Mouse (Mus musculus) olfactory bulb, adult 2 months (tissue): ENCODE results near the gene Dars. TPM values are rescaled to one million over a fixed set of nuclear protein-coding genes. Genes with fewer than 3 reads are reported as not detected.

Source experiments
- H3K27ac ChIP-seq: fragments of 200-500 bp; 2 replicates; pipeline ENCODE4 v1.5.1; 2012; ENCODE audit warnings: low read depth, low read length; ENCODE audit not compliant: insufficient read depth
- H3K4me1 ChIP-seq: fragments of 200-500 bp; 2 replicates; pipeline ENCODE4 v1.6.1; 2012; ENCODE audit warnings: low read length; ENCODE audit not compliant: control insufficient read depth, insufficient read depth
- H3K4me3 ChIP-seq: fragments of 200-500 bp; 2 replicates; pipeline ENCODE4 v1.5.1; 2012; ENCODE audit warnings: mild to moderate bottlenecking, low read depth, low read length, moderate library complexity; ENCODE audit not compliant: insufficient read depth
- CTCF ChIP-seq: fragments of 200-500 bp; IDR thresholded peaks from 2 replicates; pipeline ENCODE4 v1.5.1; 2012; ENCODE audit warnings: low read depth, mild to moderate bottlenecking, low read length, moderate library complexity; ENCODE audit not compliant: insufficient read depth
- POLR2A ChIP-seq: fragments of 200-500 bp; IDR thresholded peaks from 2 replicates; pipeline ENCODE4 v1.6.1; 2012; ENCODE audit warnings: mild to moderate bottlenecking, low read depth, low read length, moderate library complexity; ENCODE audit not compliant: insufficient read depth
- WGBS: fragments of 180-500 bp; shearing (Covaris S2); methylation state at CpG from one replicate; pipeline ENCODE4 v1.1.7; 2018; 5-methylcytosine and 5-hydroxymethylcytosine counted together
- polyA plus RNA-seq: library from polyadenylated mRNA; stranded (reverse); fragments of >200 nt; gene quantifications from 2 replicates; pipeline ENCODE4 v1.2.4, GENCODE M21; 2012; ENCODE audit warnings: low replicate concordance; ENCODE audit not compliant: missing spikeins, insufficient read depth, insufficient read length

Dars gene
- polyA plus RNA-seq, 1 experiment = not detected

- Histone ChIP-seq H3K4me3 (no peak overlapping the region), H3K27ac (no peak overlapping the region), H3K4me1 (peaks cover 5% of the 10 kb centered on the region; the same call in 1 of the 2 replicates)
- WGBS = 58% methylated on average over 2 of the region's 2 CpGs
- TF ChIP-seq CTCF = no peak
Observed at GRCm38 (mm10) chr1:128360601-128361000, 56.6 kb downstream of the Dars start.

- Histone ChIP-seq H3K27ac (no peak within 1 kb of the TSS), H3K4me3 (peak within 1 kb of the TSS; percentile 93), H3K4me1 (peaks cover 5% of the 10 kb centered on the region; the same call in 1 of the 2 replicates)
- WGBS = 3% methylated on average over 38 of the region's 38 CpGs
- TF ChIP-seq CTCF (no peak), POLR2A (no peak)
Observed at GRCm38 (mm10) chr1:128359554-128360376, 57.4 kb downstream of the Dars start, which contains the start of gene Mcm6. Mcm6 (minus strand) TSS chr1:128359664.

- WGBS = 1% methylated on average over 35 of the region's 35 CpGs
- H3K27ac ChIP-seq = no peak overlapping the region
- peak overlapping the region; percentile 93 for H3K4me3 ChIP-seq
- no peak for TF ChIP-seq CTCF
- TF ChIP-seq POLR2A = no peak
- peaks cover 5% of the 10 kb centered on the region; the same call in 1 of the 2 replicates for H3K4me1 ChIP-seq
Observed at GRCm38 (mm10) chr1:128358916-128359553, 58.1 kb downstream of the Dars start.

- 61% methylated on average over 6 of the region's 6 CpGs for WGBS
- H3K4me1 ChIP-seq = peaks cover 5% of the 10 kb centered on the region; the same call in 1 of the 2 replicates
- H3K27ac ChIP-seq = no peak overlapping the region
- TF ChIP-seq POLR2A = no peak
- no peak for TF ChIP-seq CTCF
- no peak overlapping the region for H3K4me3 ChIP-seq
Observed at GRCm38 (mm10) chr1:128358276-128358675, 58.9 kb downstream of the Dars start.

- H3K27ac ChIP-seq = no peak overlapping the region
- TF ChIP-seq POLR2A = no peak
- TF ChIP-seq CTCF = no peak
- WGBS = 23% methylated on average over 3 of the region's 3 CpGs
- no peak overlapping the region for H3K4me3 ChIP-seq
- H3K4me1 ChIP-seq = peaks cover 5% of the 10 kb centered on the region; the same call in 1 of the 2 replicates
Observed at GRCm38 (mm10) chr1:128357452-128357851, 59.7 kb downstream of the Dars start.

- 95% methylated on average over 3 of the region's 3 CpGs for WGBS
- TF ChIP-seq CTCF = no peak
- no peak for TF ChIP-seq POLR2A
- Histone ChIP-seq H3K4me3 (no peak overlapping the region), H3K4me1 (no peaks in the 10 kb centered on the region), H3K27ac (no peak overlapping the region)
Observed at GRCm38 (mm10) chr1:128353092-128353491, 64.1 kb downstream of the Dars start.

GRCm38 (mm10) chr1:128344232-128344631, 72.9 kb downstream of the Dars start:
- WGBS = 43% methylated on average over 10 of the region's 10 CpGs

GRCm38 (mm10) chr1:128337708-128338320, 79.4 kb downstream of the Dars start:
- H3K27ac ChIP-seq = no peak overlapping the region
- H3K4me3 ChIP-seq = no peak overlapping the region
- H3K4me1 ChIP-seq = no peaks in the 10 kb centered on the region
- WGBS = 95% methylated on average over 13 of the region's 13 CpGs
- TF ChIP-seq POLR2A (no peak), CTCF (no peak)

More at GRCm38 (mm10) chr1:128344232-128344631, 72.9 kb downstream of the Dars start:
- H3K4me1 ChIP-seq = no peaks in the 10 kb centered on the region
- no peak overlapping the region for H3K27ac ChIP-seq
- no peak for TF ChIP-seq POLR2A
- TF ChIP-seq CTCF = no peak
- H3K4me3 ChIP-seq = no peak overlapping the region

GRCm38 (mm10) chr1:128330313-128330712, 86.9 kb downstream of the Dars start:
- 94% methylated on average over 1 of the region's 1 CpGs for WGBS
- TF ChIP-seq CTCF (no peak), POLR2A (no peak)
- Histone ChIP-seq H3K27ac (no peak overlapping the region), H3K4me1 (no peaks in the 10 kb centered on the region), H3K4me3 (no peak overlapping the region)
